Mouse (Mus musculus) C2C12 (cell line): ENCODE measurements at regions not wholly inside any gene's neighbourhood (a gene's known extent, or its start where the extent isn't known, plus 50 kb on each side); places are given as distances from the start of the nearest gene placed in this dataset.

Experiments
- CEBPB ChIP-seq: IDR thresholded peaks from one replicate; pipeline ENCODE4 v1.6.1; 2011; ENCODE audit warnings: low read depth, mild to moderate bottlenecking, control low read depth, moderate library complexity
- CTCF ChIP-seq: IDR thresholded peaks from one replicate; pipeline ENCODE4 v1.5.1; 2011; ENCODE audit not compliant: control insufficient read depth, insufficient read depth, insufficient read length
- MAX ChIP-seq: IDR thresholded peaks from one replicate; pipeline ENCODE4 v1.6.1; 2011; ENCODE audit warnings: mild to moderate bottlenecking, control low read depth
- MYOG ChIP-seq: IDR thresholded peaks from one replicate; pipeline ENCODE4 v1.6.1; 2011; ENCODE audit not compliant: control insufficient read depth, insufficient read length; ENCODE audit errors: extremely low read depth
- USF1 ChIP-seq: IDR thresholded peaks from one replicate; pipeline ENCODE4 v1.6.1; 2011; ENCODE audit warnings: low read depth, mild to moderate bottlenecking, control low read depth, moderate library complexity

GRCm38 (mm10) chr10:117551234-117552048, 77.9 kb upstream of the Cpm start:
- TF ChIP-seq CTCF = no peak
- no peak for TF ChIP-seq USF1
- TF ChIP-seq MYOG = no peak
- no peak for TF ChIP-seq CEBPB
- no peak for TF ChIP-seq MAX
